Mouse (Mus musculus) liver, adult 2 months (tissue): ENCODE results near the gene Mbnl3.

ENCODE experiments used
- CTCF ChIP-seq: fragments of 200-500 bp; IDR thresholded peaks from 2 replicates; pipeline ENCODE4 v1.5.1; 2011; ENCODE audit warnings: low read depth, low read length, control low read depth
- POLR2A ChIP-seq: fragments of 200-500 bp; IDR thresholded peaks from 2 replicates; pipeline ENCODE4 v1.6.1; 2011; ENCODE audit warnings: low read length, control low read depth; ENCODE audit not compliant: insufficient read depth; ENCODE audit errors: extremely low read depth

DNA sequence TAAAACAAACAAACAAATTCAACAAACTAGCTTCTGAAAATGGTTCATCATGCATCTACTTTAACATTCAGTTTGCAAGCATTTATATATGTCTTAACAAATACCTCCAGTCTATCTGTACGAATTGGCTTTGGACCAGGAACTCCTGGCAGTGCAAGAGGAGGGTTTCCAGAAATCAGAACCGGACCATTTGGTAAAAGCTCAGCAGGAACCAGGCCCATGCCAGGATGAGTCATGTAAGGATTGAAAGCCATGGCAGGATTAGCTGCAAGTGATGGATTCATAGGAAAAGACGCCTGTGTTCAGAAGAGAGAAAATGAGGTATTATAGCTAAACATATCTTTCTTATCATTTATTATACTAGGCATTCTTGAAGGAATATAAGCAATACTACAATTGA, 75.0 kb downstream of the Mbnl3 start:
- TF ChIP-seq POLR2A (no peak), CTCF (no peak)
